Mouse (Mus musculus): ENCODE measurements around the gene Lrrc1. TPM values are rescaled to one million over a fixed set of nuclear protein-coding genes. Genes with fewer than 3 reads are reported as not detected.
A peak's percentile ranks its signal among the peaks of the same experiment; 100 is the strongest.

The Lrrc1 gene
- total RNA-seq, 2 experiments from 2014 or later, result 12.8 to 15.1 TPM

DNA sequence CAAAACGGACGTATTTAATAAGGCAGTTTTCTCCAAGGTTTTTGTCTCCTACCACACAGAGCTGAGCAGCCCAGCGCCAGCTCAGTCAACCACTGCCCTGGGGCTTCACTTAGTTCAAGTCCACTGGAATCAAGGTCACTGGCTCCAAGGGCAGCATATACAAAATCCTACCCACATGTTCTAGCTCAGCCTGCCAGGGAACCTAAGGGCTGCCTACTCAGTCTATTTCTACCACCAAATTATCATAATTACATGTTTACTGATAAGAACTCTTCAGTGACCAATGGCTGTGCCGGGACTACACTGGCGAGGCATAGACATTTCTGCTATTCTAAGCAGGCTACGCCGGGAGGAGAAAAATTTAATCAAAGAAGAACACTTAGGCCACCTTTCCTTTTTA lies 80.8 kb downstream of the Lrrc1 start:
- DNase-seq, result no peak

GRCm38 (mm10) chr9:77463195-77463594 lies 81.5 kb downstream of the Lrrc1 start:
- DNase-seq, result no peak

GRCm38 (mm10) chr9:77461371-77461915 lies 83.2 kb downstream of the Lrrc1 start:
- no peak for DNase-seq

- DNase-seq, result no peak
Observed at GRCm38 (mm10) chr9:77460408-77460807, 84.3 kb downstream of the Lrrc1 start.

DNA sequence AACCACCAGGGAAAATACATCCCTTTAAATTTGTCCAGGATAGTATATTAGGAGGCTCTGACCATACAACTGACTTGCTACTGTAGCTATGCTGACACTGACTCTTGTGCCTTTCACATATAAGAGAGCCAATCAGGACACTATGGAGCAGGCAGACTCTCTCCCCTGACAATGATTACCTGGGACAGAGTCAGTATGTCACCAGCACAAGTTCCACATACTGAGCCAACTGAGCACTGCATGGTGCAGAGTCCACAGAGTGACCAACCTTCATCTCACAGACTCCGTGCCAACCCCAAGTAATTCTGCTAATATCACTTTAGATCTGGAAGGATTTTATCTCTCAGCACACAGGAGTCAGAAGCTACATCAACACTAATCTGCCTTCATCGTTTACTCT lies 85.3 kb downstream of the Lrrc1 start:
- DNase-seq, result no peak

GRCm38 (mm10) chr9:77456169-77456826 lies 88.4 kb downstream of the Lrrc1 start:
- no peak for DNase-seq

DNA sequence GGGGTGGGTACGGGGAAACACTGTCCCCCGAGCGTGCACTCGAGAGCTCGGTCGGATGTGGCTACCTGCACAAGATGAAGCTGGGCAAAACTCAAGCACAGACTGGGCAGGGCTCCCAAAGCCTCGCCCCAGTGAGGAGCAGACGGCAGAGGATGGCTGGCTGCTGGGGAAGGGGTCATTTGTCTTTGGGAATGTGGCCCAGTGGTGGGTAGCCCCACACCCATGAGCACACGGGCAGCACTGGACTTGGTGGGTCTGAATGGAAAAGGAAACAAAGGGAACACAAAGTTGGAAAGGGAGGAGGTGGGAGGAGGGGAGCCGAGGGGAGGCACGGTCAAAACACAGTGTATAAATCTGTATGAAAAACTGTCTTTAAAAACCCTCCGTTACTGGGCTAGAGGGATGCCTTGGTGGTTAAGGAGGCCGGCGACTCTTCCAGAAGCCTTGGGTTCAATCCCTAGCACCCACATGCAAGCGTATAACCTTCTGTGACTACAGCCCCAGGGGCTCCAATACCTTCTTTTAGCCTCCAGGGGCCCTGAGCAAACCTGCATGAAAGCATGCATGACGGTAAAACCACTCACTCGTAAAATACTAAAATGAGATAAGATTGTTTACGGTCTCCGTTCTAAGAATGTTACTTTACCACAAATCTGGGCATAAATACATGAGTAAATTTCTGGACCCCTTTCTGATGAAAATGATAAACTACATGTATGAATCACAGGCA lies 89.1 kb downstream of the Lrrc1 start:
- no peak for DNase-seq

GRCm38 (mm10) chr9:77452046-77452807 lies 92.4 kb downstream of the Lrrc1 start:
- no peak for DNase-seq

DNA sequence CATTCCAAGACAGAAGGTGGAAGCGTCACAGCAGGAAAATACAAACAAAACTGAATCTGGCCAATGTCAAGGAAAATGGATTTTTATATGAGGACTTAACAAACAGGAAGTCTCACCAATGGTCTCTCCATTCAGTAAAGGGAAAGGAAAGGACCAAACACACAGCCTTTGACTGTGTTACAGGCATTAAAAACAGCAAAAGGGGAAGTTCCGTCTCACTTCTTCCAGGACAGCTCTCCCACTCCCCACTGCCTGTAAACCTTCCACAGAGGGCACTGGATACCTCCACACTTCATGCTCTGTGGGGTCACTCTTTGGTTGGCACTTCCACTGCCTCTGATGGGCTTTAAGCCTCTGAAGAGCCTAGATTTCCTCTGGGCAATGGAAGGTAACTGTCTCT lies 94.2 kb downstream of the Lrrc1 start:
- no peak for DNase-seq

DNA sequence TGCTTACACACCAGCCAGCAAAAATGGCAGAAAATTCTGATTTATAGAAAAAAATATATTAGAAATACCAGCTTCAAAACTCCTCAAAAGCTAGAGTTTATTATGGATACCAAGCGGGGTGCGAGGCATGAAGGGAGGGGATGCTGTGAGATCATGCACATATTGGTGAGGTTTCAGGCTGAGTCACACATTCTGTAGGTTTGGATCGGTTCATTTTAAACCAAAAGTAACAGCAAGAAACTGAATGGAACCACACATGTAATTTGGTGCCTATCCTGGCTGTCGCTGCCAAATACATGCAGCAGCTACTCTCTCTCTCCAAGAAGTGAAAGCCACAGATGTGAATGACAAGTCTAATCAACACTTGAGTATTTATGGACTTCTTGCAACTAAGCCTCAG lies 99.8 kb downstream of the Lrrc1 start:
- DNase-seq, result no peak

- no peak for DNase-seq
Observed at GRCm38 (mm10) chr9:77439371-77439770, 105.3 kb downstream of the Lrrc1 start.

GRCm38 (mm10) chr9:77438836-77439271 lies 105.8 kb downstream of the Lrrc1 start:
- DNase-seq, result peak; percentile 12 to 32

- no peak for DNase-seq
Observed at GRCm38 (mm10) chr9:77437131-77437530, 107.5 kb downstream of the Lrrc1 start.

DNA sequence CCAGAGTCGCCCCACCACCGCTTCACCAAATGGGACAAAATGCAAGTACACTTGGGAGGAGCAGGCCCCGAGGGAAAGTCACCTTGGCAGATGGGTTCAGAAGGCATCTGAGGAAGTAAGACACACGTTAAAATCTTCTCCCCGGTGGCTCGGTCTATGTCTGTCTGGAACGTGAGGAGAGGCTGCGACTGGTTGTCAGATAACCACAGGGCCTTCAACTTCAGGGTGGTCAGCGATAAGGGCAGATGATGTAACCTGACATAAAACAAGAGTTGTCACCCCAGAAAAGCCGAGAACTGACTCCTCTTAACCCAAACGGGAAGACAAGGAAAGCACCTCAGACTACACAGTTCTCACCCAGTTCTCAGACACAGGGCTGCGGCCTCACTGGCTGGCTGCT lies 109.7 kb downstream of the Lrrc1 start:
- DNase-seq, result no peak

DNA sequence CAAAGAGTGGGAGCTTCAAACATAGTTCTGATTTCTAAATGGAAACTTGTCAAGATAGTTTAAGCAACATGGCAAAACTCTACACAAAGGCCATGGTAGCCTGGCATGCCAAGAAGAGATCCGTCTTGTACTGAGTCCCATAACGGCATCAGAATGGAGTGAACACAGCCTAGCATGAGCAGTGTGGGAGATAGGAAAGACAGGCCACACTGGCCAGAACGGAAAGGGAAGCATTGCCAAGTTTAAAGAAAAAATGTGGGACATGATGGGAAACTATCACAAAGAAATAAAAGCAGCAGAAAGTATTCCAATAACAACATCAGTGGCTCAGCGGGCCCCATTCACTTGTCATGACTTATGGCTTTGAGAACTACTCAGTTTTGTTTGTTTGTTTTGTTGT lies 111.2 kb downstream of the Lrrc1 start:
- no peak for DNase-seq

GRCm38 (mm10) chr9:77432030-77432429 lies 112.6 kb downstream of the Lrrc1 start:
- no peak for DNase-seq

- no peak for DNase-seq
Observed at GRCm38 (mm10) chr9:77430413-77431087, 114.1 kb downstream of the Lrrc1 start.

- DNase-seq, result peak in 1 of 2 experiments; percentile 34
Observed at GRCm38 (mm10) chr9:77429230-77430015, 115.2 kb downstream of the Lrrc1 start.

DNA sequence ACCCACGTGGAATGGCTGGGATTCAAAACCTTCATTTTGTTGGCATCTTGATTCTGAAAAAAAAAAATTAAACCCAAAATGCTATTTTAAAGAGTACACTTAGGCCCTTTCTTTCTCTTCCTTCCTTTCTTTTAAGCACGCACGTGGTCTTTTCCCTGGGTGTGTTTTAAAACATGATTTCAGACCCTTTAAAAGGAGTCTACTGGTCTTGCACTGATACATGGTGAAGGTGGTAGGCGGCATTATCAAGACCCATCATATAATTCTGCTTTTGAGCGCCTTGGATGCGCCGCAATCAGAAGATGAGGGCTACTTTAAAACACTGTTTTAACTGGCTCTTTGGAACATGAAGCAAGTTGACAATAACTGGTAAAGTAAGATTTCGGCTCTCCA lies 115.9 kb downstream of the Lrrc1 start:
- no peak for DNase-seq

- no peak for DNase-seq
Observed at GRCm38 (mm10) chr9:77428115-77428747, 116.4 kb downstream of the Lrrc1 start.

Measured in adrenal gland, postnatal 36 days (tissue).